Mouse (Mus musculus) E14TG2a.4 (cell line): ENCODE results near the gene Irgm1.

Experiments
- CTCF ChIP-seq: conservative IDR thresholded peaks from 2 replicates; pipeline ENCODE4 v1.5.1; 2014; ENCODE audit warnings: low read length
- POU5F1 ChIP-seq: IDR thresholded peaks from 2 replicates; pipeline ENCODE4 v1.6.1; 2014; ENCODE audit warnings: low read length, borderline replicate concordance

DNA sequence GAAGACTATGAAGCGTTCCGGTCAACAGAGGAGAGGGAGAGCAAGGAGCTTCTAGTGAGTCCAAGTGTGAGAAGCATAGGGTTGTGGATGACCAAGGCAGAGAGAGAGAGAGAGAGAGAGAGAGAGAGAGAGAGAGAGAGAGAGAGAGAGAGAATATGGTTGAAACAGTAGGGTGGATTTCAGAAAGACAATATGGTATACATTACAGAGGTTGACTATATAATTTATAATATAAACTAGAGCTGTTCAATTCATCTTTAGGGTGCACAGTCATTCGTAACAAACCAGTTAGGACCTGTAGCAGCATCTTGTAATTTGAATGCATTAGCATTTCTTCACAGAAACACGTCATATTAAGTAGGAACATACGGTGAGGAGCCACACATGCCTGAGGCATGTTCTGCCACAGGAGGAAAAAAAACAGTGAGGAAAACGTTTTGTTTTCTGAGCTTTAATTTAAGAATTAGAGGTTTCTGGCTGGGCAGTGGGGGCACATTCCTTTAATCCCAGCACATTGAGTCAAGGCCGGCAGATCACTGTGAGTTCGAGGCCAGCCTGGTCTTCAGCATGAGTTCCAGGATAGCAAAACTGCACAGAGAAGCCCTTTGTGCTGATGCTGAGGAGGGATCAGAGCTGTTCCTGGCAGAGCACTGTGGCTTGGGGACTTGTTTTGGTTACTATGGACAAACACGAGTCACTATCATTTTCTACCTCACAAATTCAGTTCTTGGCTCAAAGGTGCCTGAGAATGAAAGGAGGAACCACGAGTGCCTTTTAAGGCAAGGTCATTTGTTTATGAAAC is 32.4 kb downstream of the Irgm1 start:
- no peak for TF ChIP-seq POU5F1
- TF ChIP-seq CTCF = no peak
